Comparison of ENCODE assay signal across 17 mouse cellular contexts in genomic region chr6:106727703-106728102, GRCm38 (mm10). TPM values are rescaled to one million over a fixed set of nuclear protein-coding genes. Genes with fewer than 3 reads are reported as not detected.
"Had no signal": no experiment of that assay in that cellular context is flagged by ENCODE, and none has a peak within 500 bp of the region (broad histone marks: within the 10 kb centered on the region; RNA-seq: fewer than 3 reads in every experiment).

No protein-coding gene starts in this region.

- H3K4me3 ChIP-seq: neural tube, embryonic 13.5 days; neural tube, embryonic 15.5 days; stomach, embryonic 15.5 days had no signal

- H3K27ac ChIP-seq: neural tube, embryonic 13.5 days; neural tube, embryonic 15.5 days; stomach, embryonic 15.5 days; stomach, postnatal 0 days had no signal

- H3K36me3 ChIP-seq: neural tube, embryonic 13.5 days; neural tube, embryonic 15.5 days; stomach, embryonic 15.5 days had no signal

- H3K27me3 ChIP-seq: neural tube, embryonic 13.5 days; neural tube, embryonic 15.5 days; stomach, embryonic 15.5 days had no signal

- H3K9me3 ChIP-seq: neural tube, embryonic 13.5 days; neural tube, embryonic 15.5 days; stomach, embryonic 15.5 days had no signal

- H3K9ac ChIP-seq: neural tube, embryonic 13.5 days; neural tube, embryonic 15.5 days; stomach, embryonic 15.5 days had no signal

- H3K4me1 ChIP-seq: neural tube, embryonic 13.5 days; stomach, embryonic 15.5 days had no signal

- DNase-seq: retina, postnatal 1 day; right cerebral cortex, adult 18-20 months; right cerebral cortex, postnatal 14 days; right cerebral cortex, postnatal 25 days; right cerebral cortex, postnatal 4 days; spleen, adult 18-20 months; thymus, adult 18-20 months; thymus, adult 2 months; thymus, postnatal 14 days; thymus, postnatal 25 days; thymus, postnatal 36 days; thymus, postnatal 4 days had no signal

- H3K4me2 ChIP-seq: neural tube, embryonic 13.5 days; neural tube, embryonic 15.5 days; stomach, embryonic 15.5 days had no signal

RNA-seq across cellular contexts. Expression of gene Il5ra, which starts 21.1 kb away (rescaled TPM):
- polyA plus RNA-seq: neural tube, embryonic 13.5 days; stomach, embryonic 14.5 days; stomach, postnatal 0 days had no signal
